Mouse (Mus musculus) forebrain, embryonic 13.5 days (tissue): ENCODE measurements around the gene Ccni. TPM values are rescaled to one million over a fixed set of nuclear protein-coding genes. Genes with fewer than 3 reads are reported as not detected.

Experiments
- polyA plus RNA-seq: library from polyadenylated mRNA; unstranded; fragments of >200 nt; fragmentation: Nextera tagmentation; extraction: Ambion mirVana; gene quantifications from 2 replicates; pipeline ENCODE4 v1.2.1, GENCODE M21; 2015

Ccni gene
- polyA plus RNA-seq, 1 experiment from 2014 or later: 183 TPM

Other genes with a start within 250 kb of the Ccni start
- gene Sowahb, start 161.5 kb downstream of the Ccni start, polyA plus RNA-seq: not detected in 2 replicates
- 201 and 207 TPM in 2 replicates for gene Sept11, start 113.1 kb downstream of the Ccni start, polyA plus RNA-seq
- gene 2010109A12Rik, start within 50 bp of the Ccni start, polyA plus RNA-seq: 2.3 and 3.0 TPM in 2 replicates
- gene Ccng2, start 60.8 kb upstream of the Ccni start, polyA plus RNA-seq: 130 and 141 TPM in 2 replicates